Mouse (Mus musculus): ENCODE measurements at regions not wholly inside any gene's neighbourhood (a gene's known extent, or its start where the extent isn't known, plus 50 kb on each side); places are given as distances from the start of the nearest gene placed in this dataset.

GRCm38 (mm10) chr14:52553399-52553798, 57.9 kb upstream of the Olfr1507 start:
- TF ChIP-seq EP300 (IDR thresholded peaks at IDR 0.05; ENCODE audit: low read depth) (no peak), CTCF (IDR thresholded peaks at IDR 0.05; ENCODE audit: low read depth) (no peak)
